Mouse (Mus musculus) liver, embryonic 15.5 days (tissue): ENCODE results near the gene Abtb2. TPM values are rescaled to one million over a fixed set of nuclear protein-coding genes. Genes with fewer than 3 reads are reported as not detected.

Experiments
- ATAC-seq: fragments of 200-750 bp; cut with Nextera tagmentation; 2 replicates; pipeline ENCODE4 v1.8.0; 2017; ENCODE audit warnings: moderate number of reproducible peaks, mild to moderate bottlenecking, moderate library complexity; ENCODE audit not compliant: insufficient read depth
- H3K27ac ChIP-seq: fragments of 300-500 bp; sonication (generic); replicated peaks from 2 replicates; pipeline ENCODE4 v1.5.1; 2015; ENCODE audit warnings: mild to moderate bottlenecking, inconsistent platforms
- H3K27me3 ChIP-seq: fragments of 300-500 bp; sonication (generic); 2 replicates; pipeline ENCODE4 v1.6.1; 2015; ENCODE audit warnings: mild to moderate bottlenecking, inconsistent platforms
- H3K36me3 ChIP-seq: fragments of 300-500 bp; sonication (generic); replicated peaks from 2 replicates; pipeline ENCODE4 v1.6.1; 2015; ENCODE audit warnings: moderate library complexity, mild to moderate bottlenecking, inconsistent platforms
- H3K4me1 ChIP-seq: fragments of 300-500 bp; sonication (generic); replicated peaks from 2 replicates; pipeline ENCODE4 v1.6.1; 2015; ENCODE audit warnings: inconsistent platforms
- H3K4me2 ChIP-seq: fragments of 300-500 bp; sonication (generic); 2 replicates; pipeline ENCODE4 v1.6.1; 2015; ENCODE audit warnings: moderate library complexity, mild to moderate bottlenecking, inconsistent platforms
- H3K4me3 ChIP-seq: fragments of 300-500 bp; sonication (generic); replicated peaks from 2 replicates; pipeline ENCODE4 v1.5.1; 2015; ENCODE audit warnings: mild to moderate bottlenecking, inconsistent platforms
- H3K9ac ChIP-seq: fragments of 300-500 bp; sonication (generic); 2 replicates; pipeline ENCODE4 v1.6.1; 2015; ENCODE audit warnings: moderate library complexity, mild to moderate bottlenecking, inconsistent platforms
- H3K9me3 ChIP-seq: fragments of 300-500 bp; sonication (generic); replicated peaks from 2 replicates; pipeline ENCODE4 v1.6.1; 2016; ENCODE audit warnings: inconsistent platforms
- WGBS: fragments of 180-500 bp; shearing (Covaris S2); methylation state at CpG from one replicate; pipeline ENCODE4 v1.1.7; 2015; ENCODE audit warnings: mixed read lengths; ENCODE audit not compliant: insufficient replicate concordance; 5-methylcytosine and 5-hydroxymethylcytosine counted together
- polyA plus RNA-seq: library from polyadenylated mRNA; unstranded; fragments of >200 nt; fragmentation: Nextera tagmentation; extraction: Ambion mirVana; gene quantifications from 2 replicates; pipeline ENCODE4 v1.2.1, GENCODE M21; 2015

Abtb2 gene
- polyA plus RNA-seq, 1 experiment from 2014 or later = 2.9 TPM

DNA sequence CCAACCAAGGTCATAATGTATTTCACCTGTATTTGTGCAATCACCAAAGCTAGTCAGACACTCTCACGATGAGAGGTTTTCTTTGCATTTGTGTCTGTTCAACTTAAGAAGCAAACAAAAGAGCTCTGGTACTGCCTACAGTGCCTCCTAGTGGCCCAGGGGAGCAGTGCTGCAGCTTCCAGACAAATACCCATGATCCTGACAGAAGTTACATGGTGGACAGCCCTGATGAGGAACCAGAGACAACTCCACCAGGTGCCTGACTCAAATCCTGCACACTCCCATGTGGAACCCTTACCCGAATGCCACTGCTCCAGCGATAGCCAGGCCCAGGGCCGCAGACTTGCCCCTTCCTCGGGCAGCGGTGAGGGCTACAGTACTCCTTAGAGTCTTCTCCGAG lies 177.9 kb downstream of the Abtb2 start:
- 75% methylated on average over 7 of the region's 7 CpGs for WGBS
- Histone ChIP-seq H3K27me3 (no peaks in the 10 kb centered on the region), H3K27ac (no peak overlapping the region), H3K9me3 (no peaks in the 10 kb centered on the region), H3K36me3 (peaks cover 62% of the 10 kb centered on the region), H3K4me1 (0 out of 2 replicates have a peak, but pooled peaks cover 3% of the 10 kb centered on the region), H3K9ac (no peak overlapping the region), H3K4me3 (no peak overlapping the region), H3K4me2 (no peak overlapping the region)
- no peak for ATAC-seq

DNA sequence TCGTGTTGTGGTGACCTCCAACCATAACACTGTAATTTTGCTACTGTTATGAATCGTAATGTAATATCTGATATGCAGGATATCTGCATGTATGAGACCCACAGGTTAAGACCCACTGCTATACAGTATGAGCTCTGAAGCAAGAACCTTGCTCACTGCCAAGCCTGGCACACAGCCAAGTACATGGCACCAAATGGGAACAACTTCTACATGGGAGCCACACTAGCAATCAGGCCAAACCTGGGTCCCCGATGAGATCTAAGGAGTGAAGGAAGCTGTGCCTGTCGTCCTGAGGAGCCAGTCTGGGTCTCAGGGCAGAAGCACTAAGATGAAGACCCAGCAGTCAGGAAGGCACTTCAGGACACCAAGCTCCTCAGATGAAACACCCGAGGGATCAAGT lies 179.4 kb downstream of the Abtb2 start:
- ATAC-seq = no peak
- Histone ChIP-seq H3K36me3 (peaks cover 61% of the 10 kb centered on the region), H3K27me3 (no peaks in the 10 kb centered on the region), H3K4me3 (no peak overlapping the region), H3K9me3 (no peaks in the 10 kb centered on the region), H3K4me2 (no peak overlapping the region), H3K9ac (no peak overlapping the region), H3K27ac (no peak overlapping the region), H3K4me1 (0 out of 2 replicates have a peak, but pooled peaks cover 3% of the 10 kb centered on the region)
- 79% methylated on average over 5 of the region's 5 CpGs for WGBS

DNA sequence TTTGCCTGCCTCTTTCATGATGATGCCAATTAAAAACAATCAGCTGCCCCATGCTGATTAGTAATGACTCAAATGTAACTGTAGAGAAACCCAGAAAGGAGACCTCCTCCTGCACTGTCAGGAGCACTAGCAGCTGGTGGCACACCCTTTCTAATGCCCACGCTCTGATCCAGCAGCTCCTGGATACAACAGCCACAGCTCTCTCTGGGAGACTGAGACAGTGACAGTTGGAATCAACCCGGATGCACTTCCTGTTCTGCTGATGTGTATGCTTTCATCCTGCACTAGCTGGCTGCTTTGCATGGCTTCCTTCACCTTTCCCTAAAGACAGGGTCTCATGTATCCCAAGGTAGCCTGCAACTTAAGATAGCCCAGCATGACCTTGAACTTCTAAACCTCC lies 180.0 kb downstream of the Abtb2 start:
- no peaks in the 10 kb centered on the region for H3K9me3 ChIP-seq
- 0 out of 2 replicates have a peak, but pooled peaks cover 3% of the 10 kb centered on the region for H3K4me1 ChIP-seq
- no peak overlapping the region for H3K4me3 ChIP-seq
- no peak overlapping the region for H3K4me2 ChIP-seq
- ATAC-seq = no peak
- H3K36me3 ChIP-seq = peaks cover 64% of the 10 kb centered on the region
- no peak overlapping the region for H3K9ac ChIP-seq
- H3K27me3 ChIP-seq = no peaks in the 10 kb centered on the region
- WGBS = 85% methylated on average over 2 of the region's 2 CpGs
- H3K27ac ChIP-seq = no peak overlapping the region

GRCm38 (mm10) chr2:103746761-103747160 lies 180.7 kb downstream of the Abtb2 start:
- no peak overlapping the region for H3K4me2 ChIP-seq
- no peak overlapping the region for H3K4me3 ChIP-seq
- H3K27ac ChIP-seq = 0 out of 2 replicates have a peak overlapping the region, but pooled peaks have one; percentile 7
- H3K36me3 ChIP-seq = peaks cover 68% of the 10 kb centered on the region
- H3K9ac ChIP-seq = no peak overlapping the region
- 67% methylated on average over 2 of the region's 2 CpGs for WGBS
- no peaks in the 10 kb centered on the region for H3K27me3 ChIP-seq
- ATAC-seq = peak; percentile 40; the same call in 1 of the 2 replicates
- 0 out of 2 replicates have a peak, but pooled peaks cover 3% of the 10 kb centered on the region for H3K4me1 ChIP-seq
- no peaks in the 10 kb centered on the region for H3K9me3 ChIP-seq

GRCm38 (mm10) chr2:103747891-103748290 lies 181.8 kb downstream of the Abtb2 start:
- Histone ChIP-seq H3K27ac (no peak overlapping the region), H3K27me3 (no peaks in the 10 kb centered on the region), H3K36me3 (peaks cover 69% of the 10 kb centered on the region), H3K4me3 (no peak overlapping the region), H3K4me1 (0 out of 2 replicates have a peak, but pooled peaks cover 3% of the 10 kb centered on the region), H3K4me2 (no peak overlapping the region), H3K9me3 (no peaks in the 10 kb centered on the region), H3K9ac (no peak overlapping the region)
- no peak for ATAC-seq
- 71% methylated on average over 9 of the region's 9 CpGs for WGBS

GRCm38 (mm10) chr2:103749091-103749490 lies 183.0 kb downstream of the Abtb2 start:
- H3K36me3 ChIP-seq = peaks cover 68% of the 10 kb centered on the region
- ATAC-seq = no peak
- H3K27ac ChIP-seq = no peak overlapping the region
- H3K9me3 ChIP-seq = no peaks in the 10 kb centered on the region
- H3K9ac ChIP-seq = no peak overlapping the region
- WGBS = 73% methylated on average over 3 of the region's 3 CpGs
- H3K4me3 ChIP-seq = no peak overlapping the region
- no peak overlapping the region for H3K4me2 ChIP-seq
- no peaks in the 10 kb centered on the region for H3K27me3 ChIP-seq
- 0 out of 2 replicates have a peak, but pooled peaks cover 3% of the 10 kb centered on the region for H3K4me1 ChIP-seq

GRCm38 (mm10) chr2:103751771-103752170 lies 185.7 kb downstream of the Abtb2 start:
- Histone ChIP-seq H3K4me2 (no peak overlapping the region), H3K36me3 (peaks cover 86% of the 10 kb centered on the region), H3K9me3 (no peaks in the 10 kb centered on the region), H3K9ac (no peak overlapping the region), H3K27me3 (no peaks in the 10 kb centered on the region), H3K27ac (no peak overlapping the region), H3K4me3 (no peak overlapping the region), H3K4me1 (0 out of 2 replicates have a peak, but pooled peaks cover 3% of the 10 kb centered on the region)
- WGBS = 71% methylated on average over 6 of the region's 6 CpGs
- no peak for ATAC-seq

GRCm38 (mm10) chr2:103754614-103755013 lies 188.5 kb downstream of the Abtb2 start:
- WGBS = 67% methylated on average over 3 of the region's 3 CpGs
- no peak overlapping the region for H3K4me2 ChIP-seq
- no peak for ATAC-seq
- peaks cover 5% of the 10 kb centered on the region for H3K4me1 ChIP-seq
- no peak overlapping the region for H3K4me3 ChIP-seq
- no peaks in the 10 kb centered on the region for H3K27me3 ChIP-seq
- no peak overlapping the region for H3K27ac ChIP-seq
- no peak overlapping the region for H3K9ac ChIP-seq
- H3K36me3 ChIP-seq = peaks cover 71% of the 10 kb centered on the region
- no peaks in the 10 kb centered on the region for H3K9me3 ChIP-seq

DNA sequence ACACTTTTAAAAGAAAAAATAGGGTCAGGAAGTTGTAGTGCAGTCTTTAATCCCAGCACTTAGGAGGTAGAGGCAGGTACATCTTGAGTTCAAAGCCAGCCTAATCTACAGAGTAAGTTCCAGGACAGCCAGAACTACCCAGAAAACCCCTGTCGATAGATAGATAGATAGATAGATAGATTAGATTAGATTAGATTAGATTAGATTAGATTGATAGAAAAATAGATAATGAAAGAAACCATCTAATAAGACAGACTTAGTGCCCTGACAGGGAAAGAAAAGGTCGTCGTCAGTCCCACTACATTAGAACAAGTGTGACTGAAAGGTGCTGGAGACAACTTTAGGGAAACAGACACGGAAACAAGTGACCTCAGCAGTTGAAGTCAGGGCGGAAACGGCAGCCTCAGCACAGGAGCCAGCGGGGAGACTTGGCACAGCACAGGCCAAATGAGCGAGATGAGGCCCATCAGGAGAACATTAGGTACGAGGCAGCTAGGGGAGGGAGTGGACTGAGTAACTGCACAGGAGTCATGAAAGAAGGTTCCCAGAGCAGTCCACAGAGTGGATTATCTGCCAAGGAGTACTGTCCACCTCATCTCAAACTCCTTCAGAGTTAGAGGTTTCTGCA lies 189.5 kb downstream of the Abtb2 start:
- Histone ChIP-seq H3K9me3 (no peaks in the 10 kb centered on the region), H3K27ac (no peak overlapping the region), H3K36me3 (peaks cover 62% of the 10 kb centered on the region), H3K27me3 (no peaks in the 10 kb centered on the region), H3K9ac (no peak overlapping the region), H3K4me1 (peaks cover 13% of the 10 kb centered on the region), H3K4me3 (no peak overlapping the region), H3K4me2 (no peak overlapping the region)
- no peak for ATAC-seq
- 76% methylated on average over 9 of the region's 9 CpGs for WGBS

DNA sequence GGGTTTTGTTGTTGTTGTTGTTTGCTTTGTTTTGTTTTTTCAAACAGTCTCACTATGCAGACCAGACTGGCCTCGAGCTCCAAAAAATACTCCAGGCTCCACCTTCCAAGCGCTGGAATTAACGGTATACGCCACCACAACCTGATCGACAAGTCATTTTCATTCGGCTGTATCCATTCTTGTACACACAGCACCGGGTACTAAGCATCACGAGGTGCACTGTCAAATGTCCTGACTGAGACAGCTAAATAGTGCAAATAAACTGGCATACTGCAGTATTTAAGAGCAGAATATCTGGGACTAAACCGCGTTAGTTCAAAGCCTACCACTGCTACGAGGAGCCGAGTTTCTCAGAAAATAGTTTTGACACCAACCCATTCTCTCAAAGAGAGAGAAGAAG lies 194.3 kb downstream of the Abtb2 start:
- H3K4me1 ChIP-seq = peaks cover 29% of the 10 kb centered on the region
- ATAC-seq = peak; percentile 6; the same call in 1 of the 2 replicates
- peak overlapping the region; percentile 64 for H3K27ac ChIP-seq
- H3K9ac ChIP-seq = peak overlapping the region; percentile 62
- H3K4me3 ChIP-seq = peak overlapping the region; percentile 89
- peaks cover 24% of the 10 kb centered on the region for H3K36me3 ChIP-seq
- no peaks in the 10 kb centered on the region for H3K9me3 ChIP-seq
- H3K27me3 ChIP-seq = no peaks in the 10 kb centered on the region
- 1% methylated on average over 12 of the region's 12 CpGs for WGBS
- peak overlapping the region; percentile 95 for H3K4me2 ChIP-seq

GRCm38 (mm10) chr2:103760906-103761716 lies 195.0 kb downstream of the Abtb2 start, which contains the start of gene Nat10:
Gene Nat10 (minus strand): TSS chr2:103761270.
- under 1% methylated on average over 47 of the region's 47 CpGs for WGBS
- ATAC-seq = peak; percentile 93

More at GRCm38 (mm10) chr2:103760906-103761716, 195.0 kb downstream of the Abtb2 start, which contains the start of gene Nat10:
- Histone ChIP-seq H3K9me3 (no peaks in the 10 kb centered on the region), H3K9ac (peak within 1 kb of the TSS; percentile 62), H3K27ac (peak within 1 kb of the TSS; percentile 64), H3K4me2 (peak within 1 kb of the TSS; percentile 95), H3K27me3 (no peaks in the 10 kb centered on the region), H3K4me3 (peak within 1 kb of the TSS; percentile 89), H3K36me3 (peaks cover 23% of the 10 kb centered on the region), H3K4me1 (peaks cover 29% of the 10 kb centered on the region)
